Mouse (Mus musculus): ENCODE results near the gene Adprhl2.

The Adprhl2 gene

DNA sequence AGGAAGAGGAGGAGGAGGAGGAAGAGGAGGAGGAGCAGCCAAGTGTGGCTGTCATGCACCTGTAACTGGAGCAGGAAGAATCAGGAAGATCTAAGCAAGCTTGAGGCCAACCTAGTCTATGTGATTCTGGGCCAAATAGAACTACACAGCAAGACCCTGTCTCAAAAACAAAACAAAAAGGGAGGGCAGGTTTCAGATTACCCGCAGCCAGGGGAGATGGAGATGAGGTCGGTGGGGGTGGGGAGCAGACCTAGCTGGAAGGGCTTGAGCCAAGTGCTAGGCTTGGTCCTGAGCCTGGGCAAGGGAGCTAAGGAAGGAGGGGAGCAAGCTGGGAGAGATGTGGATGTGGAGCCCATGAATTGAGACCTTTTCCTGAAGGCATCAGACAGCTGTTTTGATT lies 14.7 kb downstream of the Adprhl2 start:
- DNase-seq (ENCODE audit: low spot score in 2 of 2) = no peak

DNA sequence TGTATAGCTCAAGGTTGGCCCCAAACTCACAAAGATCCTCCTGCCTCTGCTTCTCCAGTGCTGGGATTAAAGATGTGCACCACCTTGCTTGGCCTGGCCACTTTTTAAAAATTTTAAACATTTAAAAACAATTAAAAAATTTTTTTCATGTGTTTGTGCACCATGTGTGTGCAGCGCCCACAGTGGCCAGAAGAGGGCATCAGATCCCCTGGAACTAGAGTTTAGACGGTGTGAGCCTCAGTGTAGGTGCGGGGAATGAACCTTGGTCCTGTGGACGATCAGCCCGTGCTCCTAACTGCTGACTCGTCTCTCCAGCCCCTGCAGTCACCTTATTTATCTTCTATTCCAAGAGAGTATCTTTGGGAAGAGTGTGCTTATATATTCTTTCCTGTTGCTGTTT lies 15.4 kb downstream of the Adprhl2 start:
- no peak for DNase-seq (ENCODE audit: low spot score in 2 of 2)

DNA sequence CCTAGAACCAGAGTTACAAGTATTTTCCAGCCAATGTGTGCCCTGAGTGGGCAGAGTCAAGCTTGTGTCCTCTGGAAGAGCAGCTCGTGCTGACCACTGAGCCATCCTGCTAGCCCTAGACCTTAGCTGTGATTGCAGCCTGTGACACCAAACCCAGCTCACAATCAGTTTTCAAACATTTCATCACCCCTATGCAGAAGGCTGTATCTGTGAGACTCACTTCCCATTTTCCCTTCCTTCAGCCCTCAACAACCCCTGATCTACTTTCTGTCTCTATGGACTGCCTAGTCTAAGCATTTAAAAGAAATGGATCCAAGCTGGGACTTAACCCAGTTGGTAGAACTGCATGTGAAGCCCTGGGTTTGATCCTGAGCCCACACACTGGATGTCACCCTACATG lies 16.1 kb downstream of the Adprhl2 start:
- no peak for DNase-seq (ENCODE audit: low spot score in 2 of 2)

DNA sequence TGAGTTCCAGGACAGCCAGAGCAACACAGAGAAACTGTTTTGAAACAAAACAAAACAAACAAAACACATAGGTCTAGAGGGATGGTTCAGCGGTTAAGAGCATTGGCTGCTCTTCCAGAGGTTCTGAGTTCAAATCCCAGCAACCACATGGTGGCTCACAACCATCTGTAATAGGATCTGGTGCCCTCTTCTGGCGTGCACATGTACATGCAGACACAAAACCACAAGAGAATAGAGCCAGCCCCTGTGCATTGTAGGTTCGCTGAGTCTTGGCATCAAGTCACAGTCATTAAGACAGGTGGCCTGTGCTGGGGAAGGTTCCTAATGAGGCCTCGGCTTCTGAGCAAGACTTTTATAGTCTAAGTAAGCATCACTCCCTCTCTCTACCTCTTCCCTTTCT lies 17.6 kb downstream of the Adprhl2 start:
- DNase-seq (ENCODE audit: low spot score in 2 of 2) = no peak

DNA sequence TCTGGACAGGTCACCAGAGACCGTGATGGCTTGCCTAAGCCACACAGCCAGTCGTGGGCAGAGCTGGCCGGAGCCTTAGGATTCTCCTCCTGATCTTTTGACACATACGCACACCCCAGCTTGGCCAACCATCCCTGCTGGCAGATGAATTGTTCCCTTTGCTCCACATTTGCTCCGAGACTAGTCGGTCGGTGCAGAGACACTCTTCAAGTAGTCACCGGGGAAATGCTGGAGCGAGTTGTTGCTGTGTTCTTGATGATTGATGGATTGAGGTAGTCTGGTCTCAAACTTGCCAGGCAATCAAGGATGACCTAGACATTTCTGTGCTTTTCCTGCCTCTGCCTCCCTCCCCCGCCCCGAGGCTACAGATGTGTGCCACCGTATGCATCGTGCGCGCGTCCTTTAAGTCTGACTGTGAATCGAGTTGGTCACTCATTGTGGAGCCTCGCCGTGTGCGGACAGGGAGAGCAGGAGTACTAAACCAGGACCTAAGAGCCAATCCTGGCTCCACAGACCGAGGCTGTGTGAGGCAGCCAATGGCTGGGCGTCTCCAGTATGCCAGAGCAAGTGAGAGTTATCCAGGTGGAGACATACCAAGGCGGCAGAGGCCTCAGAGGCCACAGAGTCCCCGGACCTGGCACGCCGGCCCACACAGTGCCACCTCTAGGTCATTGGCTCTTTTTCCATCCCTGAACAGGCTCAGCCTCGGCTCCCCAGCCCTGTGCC lies 19.8 kb downstream of the Adprhl2 start:
- no peak for DNase-seq (ENCODE audit: low spot score in 2 of 2)

DNA sequence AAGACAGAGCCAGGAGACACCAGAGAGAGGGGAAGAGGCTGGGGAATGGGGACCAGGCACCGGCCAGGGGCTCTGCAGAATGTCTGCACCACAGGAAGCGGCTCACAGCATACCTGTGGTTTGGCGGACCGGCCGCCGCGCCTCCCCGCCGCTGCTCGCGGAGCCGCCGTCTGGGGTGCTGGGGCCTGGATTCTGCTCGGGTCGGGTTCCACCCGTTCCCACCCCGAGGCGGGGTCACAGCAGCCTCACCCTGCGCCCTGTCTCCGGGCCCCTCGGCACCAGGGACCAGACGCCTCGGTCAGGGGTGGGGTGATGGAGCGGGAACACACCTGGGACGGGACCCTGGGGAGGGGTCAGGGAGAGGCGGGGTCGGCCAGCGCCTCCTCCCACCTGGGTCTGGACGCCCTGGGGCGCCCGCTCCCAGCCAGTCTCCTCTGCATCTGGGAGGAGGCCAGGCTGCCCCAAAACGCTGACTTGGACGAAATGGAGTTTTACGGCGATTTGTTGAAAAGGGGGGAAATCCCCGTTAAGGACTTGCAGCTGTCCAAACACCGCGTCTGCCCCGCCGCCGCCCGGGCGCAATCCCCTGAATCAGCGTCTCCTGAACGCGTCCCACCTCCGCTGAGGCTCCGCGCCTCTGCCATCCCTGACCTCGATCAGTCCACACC lies 20.5 kb downstream of the Adprhl2 start:
- no peak for DNase-seq (ENCODE audit: low spot score in 2 of 2)

DNA sequence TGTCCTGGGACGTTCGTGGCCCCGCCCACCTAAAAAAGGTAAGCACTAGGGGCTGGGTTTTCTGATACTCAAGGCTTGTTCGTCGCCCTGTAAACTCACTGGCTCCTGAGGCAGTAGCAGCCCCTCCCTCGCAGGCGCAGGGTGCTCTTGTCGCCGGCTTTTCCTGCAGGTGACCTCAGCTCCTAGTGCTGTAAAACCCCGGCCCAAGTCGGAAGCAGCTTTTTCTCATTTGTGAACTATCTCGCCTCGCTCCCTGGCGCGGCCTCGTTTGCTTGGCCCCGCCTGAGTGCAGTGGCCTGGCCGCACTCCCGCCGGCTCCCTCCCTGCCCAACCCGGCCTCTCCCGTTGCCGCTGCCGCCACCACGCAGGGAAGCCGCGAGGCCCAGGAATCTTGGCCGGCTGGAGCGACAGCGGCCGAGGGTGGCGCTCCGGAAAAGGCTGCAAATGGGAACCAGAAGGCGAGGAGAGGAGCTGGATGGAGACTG lies 24.8 kb downstream of the Adprhl2 start:
- DNase-seq (ENCODE audit: low spot score in 2 of 2) = no peak

DNA sequence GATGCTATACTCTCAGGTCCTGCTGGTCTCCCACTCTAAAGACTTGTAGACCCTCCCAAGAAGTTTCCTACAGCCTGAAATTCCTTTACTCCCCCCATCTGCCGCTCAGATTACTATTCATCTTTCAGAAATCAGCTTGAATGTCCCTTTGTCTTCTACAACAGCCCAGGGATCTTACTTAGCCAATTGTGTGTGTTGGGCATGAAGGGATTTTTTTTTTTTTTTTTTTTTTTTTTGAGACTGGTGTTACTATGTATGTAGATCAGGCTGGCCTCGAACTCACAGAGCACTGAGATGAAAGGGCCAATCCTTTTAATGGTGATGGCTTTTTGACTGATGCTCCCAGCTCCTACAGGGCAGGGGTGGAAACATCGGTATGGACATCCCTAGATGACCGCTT lies 25.6 kb downstream of the Adprhl2 start:
- no peak for DNase-seq (ENCODE audit: low spot score in 2 of 2)

DNA sequence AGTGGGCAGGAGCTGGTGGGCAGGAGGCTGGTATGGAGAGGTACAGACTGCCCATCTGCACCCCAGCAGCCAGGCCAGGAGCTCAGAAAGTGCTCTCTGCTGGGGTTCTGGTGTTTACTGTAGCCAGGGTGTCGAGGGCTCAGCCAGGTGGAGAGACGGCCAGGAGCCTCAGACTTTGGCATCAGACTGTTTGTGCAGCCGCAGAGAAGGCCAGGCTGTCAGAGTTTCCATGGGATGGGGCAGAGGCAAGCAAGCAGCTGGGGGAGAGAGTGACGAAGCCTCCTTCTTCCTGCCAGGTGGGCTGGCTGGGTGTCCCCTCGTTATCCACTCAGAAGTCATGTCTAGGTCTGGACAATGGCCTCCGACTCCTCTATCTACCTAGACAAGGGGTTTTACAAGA lies 26.4 kb downstream of the Adprhl2 start:
- DNase-seq (ENCODE audit: low spot score in 2 of 2) = no peak

DNA sequence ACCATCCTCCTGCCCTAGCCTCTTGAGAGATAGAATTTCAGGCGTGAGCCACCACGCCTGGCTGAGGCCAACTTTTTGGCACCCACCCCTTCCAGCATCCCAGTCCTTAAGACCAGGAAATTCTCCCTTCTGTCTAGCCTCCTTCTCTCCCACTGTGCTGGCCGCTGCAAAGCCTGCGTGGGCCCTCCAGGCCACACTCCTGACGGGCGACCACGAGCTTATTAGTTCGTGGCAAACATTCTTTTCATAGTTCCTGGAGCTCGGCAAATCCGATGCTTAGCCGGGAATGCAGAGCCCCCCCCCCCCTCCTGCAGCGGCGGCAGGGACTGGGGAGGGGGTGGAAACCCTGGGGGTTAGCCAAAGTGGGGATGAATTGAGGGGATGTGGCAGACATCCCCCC lies 30.3 kb downstream of the Adprhl2 start:
- DNase-seq (ENCODE audit: low spot score in 2 of 2) = no peak

DNA sequence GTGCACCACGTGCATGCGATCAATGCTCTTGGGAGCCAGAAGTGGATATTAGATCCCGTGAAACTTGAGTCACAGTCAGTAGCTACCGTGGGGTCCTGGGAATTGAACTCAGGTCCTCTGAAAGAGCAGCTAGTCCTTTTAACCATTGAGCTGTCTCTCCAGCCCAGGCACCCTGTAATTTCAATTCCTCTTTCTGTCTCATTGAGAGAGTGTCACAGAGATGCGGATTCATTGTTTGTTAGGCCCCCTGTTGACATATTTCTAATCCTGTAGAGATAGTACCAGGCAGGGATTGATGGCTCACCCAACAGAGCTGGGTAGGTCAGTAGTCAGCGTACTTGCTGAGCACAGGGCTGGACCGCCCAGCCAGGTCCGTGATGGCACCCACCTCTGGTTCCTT lies 31.2 kb downstream of the Adprhl2 start:
- DNase-seq (ENCODE audit: low spot score in 2 of 2) = no peak

DNA sequence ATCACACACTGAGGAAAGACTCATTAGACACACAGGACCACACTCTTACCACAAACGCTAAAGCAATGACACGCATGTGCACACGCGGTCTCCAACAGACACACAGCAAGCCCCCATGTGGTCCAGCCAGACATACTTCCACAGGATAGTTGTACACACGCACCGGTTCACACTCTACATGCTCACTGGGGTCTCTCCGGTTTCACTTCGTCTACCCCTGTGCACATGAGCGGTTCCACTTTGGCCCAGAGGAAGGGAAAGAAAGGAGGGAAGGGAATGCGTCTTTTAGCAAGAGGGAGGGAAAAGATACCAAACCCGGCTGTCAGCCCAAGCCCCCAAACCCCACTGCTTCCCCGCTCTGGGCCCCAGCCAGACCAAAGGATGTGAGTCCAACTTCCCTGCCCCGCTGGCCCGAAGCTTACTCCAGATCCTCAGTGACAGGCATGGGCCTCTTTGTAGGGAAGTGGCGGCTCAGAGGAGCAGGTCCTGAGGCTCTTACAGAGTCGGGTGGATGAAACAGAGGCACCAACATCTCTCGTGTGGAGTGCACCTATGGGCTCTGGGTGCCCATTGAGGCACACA lies 33.3 kb downstream of the Adprhl2 start:
- no peak for DNase-seq (ENCODE audit: low spot score in 2 of 2)

DNA sequence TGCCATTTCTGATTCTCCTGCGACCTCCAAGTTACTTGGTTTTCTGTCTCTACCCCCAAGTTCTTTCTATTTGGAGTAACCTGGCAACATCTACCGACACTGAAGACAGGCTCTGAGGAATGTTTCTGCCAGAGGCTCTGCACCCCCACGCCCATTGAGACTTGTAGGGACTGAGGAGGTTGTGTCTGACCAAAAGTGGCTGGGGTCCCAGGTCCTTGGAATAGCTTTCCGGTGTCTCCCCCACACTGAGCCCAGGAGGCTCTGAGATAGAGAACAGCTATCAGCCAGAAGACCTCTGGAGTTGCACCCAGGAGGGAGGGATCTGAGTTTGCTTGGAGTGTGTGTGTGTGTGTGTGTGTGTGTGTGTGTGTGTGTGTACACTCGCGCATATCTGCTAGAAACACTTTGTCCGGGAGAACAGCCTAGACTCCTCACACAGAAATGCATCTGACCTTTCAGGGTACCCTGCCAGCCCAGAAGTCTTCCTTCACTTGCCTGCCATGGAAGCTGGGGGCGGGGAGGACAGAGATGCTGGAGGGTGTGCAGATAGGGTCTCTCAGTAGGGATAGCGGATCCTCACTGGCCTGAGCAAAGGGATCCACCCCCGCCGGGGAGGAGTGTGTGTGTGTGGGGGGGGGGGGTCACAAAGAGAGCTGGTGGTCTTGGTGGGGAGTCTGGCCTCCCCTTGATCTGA lies 34.1 kb downstream of the Adprhl2 start:
- DNase-seq (ENCODE audit: low spot score in 2 of 2) = no peak

DNA sequence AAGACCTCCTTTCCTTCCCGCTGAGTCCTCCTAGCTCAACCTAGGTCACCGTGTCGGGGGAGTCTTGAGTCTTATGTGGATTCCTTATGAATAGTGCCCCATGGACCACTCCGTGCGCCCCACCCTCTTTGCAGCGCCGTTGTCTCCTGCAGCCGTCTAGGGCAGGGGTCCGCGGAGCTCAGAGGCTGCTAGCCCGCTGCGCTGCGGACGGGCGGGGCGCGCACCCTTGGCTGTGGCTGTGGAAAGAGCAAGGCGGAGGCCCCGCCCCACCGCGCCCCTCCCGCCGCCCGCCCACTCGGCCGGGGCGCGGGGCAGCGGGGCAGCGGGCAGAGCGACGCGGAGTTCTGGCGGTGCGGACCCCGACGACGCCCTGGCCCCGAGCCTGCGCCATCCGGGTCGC lies 35.0 kb downstream of the Adprhl2 start, which contains the start of gene Col8a2:
Col8a2 (plus strand) TSS at position 302 of the 400 bp plus-strand sequence.
- no peak for DNase-seq (ENCODE audit: low spot score in 2 of 2)

DNA sequence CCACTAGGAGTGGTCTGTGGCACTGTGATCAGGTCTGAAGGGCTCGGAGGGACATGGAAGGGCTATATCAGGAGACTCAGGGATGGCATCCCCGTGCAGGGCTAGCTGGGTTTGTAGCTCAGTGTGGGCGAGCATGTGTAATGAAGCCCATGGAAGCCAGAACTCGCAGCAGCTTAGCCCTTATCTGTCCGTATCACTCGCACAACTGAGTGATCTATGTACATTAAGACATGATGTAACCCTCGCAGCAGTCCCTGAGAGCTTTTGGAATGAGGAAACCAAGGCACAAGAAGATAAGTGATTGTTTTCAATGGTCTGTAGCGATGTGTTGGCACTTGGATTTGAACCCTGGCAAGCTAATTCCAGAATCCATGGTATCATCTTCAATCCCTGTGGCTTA lies 37.9 kb downstream of the Adprhl2 start:
- DNase-seq (ENCODE audit: low spot score in 2 of 2) = no peak

DNA sequence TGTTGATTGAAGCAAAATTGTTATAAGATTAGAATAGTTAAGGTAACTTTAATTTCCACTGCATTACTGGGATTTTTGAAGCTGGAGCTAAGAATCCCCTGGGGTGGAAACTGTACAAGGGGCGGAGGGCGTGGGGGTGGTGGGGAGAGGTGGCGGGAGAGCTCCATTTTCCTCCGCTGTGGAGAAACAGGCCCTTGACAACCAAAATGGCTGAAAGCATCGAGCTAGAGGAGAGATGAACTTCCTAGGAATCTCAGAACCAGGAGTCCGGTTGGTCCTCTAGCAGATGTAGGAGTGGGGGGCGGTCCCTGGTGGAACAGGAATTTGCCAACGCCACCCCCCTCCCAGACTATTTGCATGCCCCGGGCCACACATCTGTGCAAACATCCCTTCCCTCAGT lies 39.8 kb downstream of the Adprhl2 start:
- no peak for DNase-seq (ENCODE audit: low spot score in 2 of 2)

DNA sequence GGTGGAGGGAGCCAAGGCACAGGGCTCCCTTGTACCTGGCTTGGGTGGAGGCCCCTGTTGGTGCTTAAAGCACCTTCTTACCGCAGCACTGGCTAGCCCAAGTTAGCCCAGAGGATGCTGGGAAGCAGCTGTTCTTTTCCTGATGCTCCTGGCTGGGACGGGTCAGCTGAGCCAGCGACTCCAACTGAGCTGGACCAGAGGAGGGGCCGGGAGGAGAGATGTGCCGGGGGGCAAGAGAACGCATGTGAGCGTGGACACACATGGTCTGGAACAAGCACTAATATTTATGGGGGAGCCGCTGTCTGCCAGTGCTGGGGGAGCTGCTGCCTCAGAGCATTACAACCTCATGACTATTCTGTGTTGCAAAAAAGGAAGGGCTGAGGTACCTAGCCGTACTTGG lies 42.5 kb downstream of the Adprhl2 start:
- no peak for DNase-seq (ENCODE audit: low spot score in 2 of 2)

DNA sequence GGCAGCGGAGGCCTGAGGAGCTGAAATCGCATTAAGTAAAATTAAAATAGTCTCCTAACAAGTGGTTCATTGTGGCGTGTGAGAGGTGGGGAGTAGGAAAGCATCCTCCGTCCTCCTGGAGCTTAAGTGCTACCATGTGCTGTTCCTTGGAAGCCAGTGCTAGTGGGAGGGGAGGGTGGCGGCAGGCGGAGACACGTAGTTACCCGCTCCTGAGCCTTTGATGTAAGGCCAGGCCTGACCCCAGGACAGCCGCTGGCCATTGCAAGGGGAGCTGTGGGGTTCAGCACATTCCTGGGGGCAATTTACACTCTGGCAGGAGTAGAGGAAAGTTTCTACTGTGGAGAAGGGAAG lies 43.0 kb downstream of the Adprhl2 start:
- no peak for DNase-seq (ENCODE audit: low spot score in 2 of 2)

DNA sequence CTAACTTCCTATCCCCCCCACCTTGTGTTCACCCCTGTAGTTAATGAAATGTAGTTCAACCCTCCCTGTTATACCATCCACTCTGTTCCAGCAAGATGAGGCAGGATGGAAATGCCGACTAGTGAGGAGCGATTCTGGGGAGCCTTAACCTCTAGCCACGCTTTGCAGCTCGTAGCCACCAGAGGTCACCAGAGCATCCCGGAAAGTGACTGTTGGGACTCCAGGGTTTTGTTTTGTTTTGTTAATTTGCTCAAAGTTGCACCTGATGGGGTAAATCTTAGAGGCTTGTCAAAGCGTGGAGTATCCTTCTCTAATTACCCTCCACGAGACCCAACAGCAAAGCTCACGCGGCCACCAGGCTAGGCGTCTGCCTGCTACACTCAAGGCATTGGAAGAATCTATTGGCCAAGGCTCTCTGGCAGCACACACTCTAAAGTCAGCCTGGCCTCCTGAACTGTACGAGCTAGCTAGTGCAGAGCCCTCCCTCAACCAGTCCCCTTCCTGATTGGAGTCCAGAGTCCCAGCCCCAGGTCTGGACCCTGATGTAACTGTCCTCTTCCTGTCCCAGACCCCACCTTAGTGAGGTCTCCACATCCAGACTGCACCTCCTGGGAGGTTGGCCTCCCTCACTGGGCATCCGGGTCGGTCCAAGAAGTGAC lies 43.5 kb downstream of the Adprhl2 start:
- DNase-seq (ENCODE audit: low spot score in 2 of 2) = no peak

DNA sequence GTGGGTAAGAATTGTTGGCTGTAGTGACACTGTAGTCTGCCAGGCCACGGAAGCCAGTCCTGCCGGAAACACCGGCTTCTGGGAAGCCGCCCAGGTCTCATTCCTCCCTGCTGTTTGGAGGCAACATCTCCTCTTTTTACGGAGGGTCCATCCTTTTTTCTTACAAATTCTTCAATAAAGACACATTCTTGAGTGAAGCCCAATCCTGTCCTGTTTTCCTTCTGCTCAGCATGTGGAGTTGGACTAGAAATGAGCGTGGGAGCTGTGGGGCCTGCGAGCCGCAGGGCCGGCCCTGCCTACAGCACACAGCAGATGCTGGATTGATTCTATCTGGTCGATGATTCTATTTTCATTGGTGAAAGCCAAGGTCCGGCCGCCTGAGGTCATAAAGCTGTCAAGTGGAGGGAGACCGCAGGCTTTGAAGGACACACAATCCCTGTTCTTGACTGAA lies 45.8 kb downstream of the Adprhl2 start:
- DNase-seq (ENCODE audit: low spot score in 2 of 2) = no peak

DNA sequence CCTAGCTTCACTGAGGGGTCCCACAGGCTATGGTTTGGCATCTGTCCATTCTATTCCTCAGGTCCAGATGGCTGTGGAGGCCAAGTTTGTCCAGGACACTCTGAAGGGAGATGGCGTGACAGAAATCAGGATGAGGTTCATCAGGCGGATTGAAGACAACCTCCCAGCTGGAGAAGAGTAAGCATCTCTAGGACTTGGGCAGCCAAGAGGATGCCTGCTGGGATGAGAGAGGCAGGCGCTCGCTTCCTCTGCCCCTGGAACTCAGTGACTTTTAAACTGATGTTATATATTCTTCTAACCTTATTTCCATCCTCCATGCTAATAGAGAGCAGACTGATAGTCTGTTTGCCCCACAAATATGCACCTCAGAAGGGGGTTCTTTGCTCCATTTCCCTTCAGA lies 46.4 kb downstream of the Adprhl2 start:
- no peak for DNase-seq (ENCODE audit: low spot score in 2 of 2)

DNA sequence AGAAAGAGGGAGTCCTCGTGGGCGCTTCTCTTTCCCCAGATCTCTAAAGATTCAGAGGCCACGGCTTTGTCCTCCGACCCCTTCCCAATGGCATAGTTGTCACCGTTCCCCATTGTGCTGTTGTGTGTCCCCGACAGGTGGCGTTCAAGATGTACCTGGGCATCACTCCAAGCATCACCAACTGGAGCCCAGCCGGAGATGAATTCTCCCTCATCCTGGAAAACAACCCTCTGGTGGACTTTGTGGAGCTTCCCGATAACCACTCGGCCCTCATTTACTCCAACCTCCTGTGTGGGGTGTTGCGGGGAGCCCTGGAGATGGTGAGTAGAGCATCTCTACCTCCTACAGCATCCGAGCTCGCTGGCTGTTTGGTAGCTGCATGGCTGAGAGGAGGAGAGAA lies 47.8 kb downstream of the Adprhl2 start:
- no peak for DNase-seq (ENCODE audit: low spot score in 2 of 2)
